Mouse (Mus musculus): ENCODE measurements around the gene Npm1. TPM values are rescaled to one million over a fixed set of nuclear protein-coding genes. Genes with fewer than 3 reads are reported as not detected.

Npm1 gene
- polyA plus RNA-seq, 1 experiment from 2014 or later: 1,263 TPM

DNA sequence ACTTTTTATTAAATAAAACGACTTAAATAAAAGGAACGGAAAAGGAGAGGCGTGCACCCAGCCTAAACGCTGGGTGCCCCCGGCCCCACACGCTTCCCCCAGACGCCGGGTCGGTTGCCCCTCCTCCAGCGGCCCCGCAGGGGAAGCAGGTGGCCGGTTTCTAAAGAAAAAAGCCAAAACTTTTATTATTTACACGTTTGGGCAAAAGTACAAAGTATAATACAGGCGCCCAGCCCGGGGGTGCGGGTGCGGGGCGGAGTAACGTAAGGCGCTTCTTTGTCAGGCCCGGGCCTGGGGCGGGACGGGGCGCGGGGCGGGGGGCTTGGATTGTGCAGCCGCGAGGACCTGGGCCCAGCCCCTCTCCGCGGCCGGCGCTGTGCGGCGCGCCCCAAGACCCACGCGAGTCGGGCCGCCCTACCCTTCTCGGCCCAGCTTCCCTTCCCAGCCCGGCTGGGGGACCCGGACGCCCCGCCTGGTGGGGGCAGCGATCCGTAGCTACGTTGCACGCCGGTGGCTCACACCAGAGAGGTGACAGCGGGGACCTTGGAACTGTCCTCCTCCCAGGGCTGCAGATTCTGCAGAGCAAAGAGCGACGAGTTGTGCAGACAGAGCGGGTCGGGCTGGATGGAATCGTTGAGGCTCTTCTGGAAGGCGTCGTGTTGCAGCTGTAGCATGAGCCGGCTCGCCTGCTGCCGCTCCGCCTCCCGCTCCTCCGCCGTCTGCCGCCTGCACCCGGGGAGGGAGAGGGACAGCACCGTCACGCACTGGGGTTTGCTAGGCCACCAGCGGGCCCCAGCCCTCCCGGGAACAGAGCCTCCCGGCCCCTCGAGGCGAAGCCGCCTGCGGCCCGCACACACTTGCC lies 38.0 kb upstream of the Npm1 start:
- peak; percentile 13; the same call in 1 of the 2 replicates for ATAC-seq (replicated peaks; ENCODE audit: low FRiP score, low TSS enrichment, low read depth)

GRCm38 (mm10) chr11:33199906-33200763 lies 37.1 kb upstream of the Npm1 start:
- Histone ChIP-seq H3K27ac (ENCODE audit: low read depth) (no peak overlapping the region), H3K9ac (ENCODE audit: low read length) (no peak overlapping the region), H3K4me2 (ENCODE audit: low read length) (peak overlapping the region; percentile 48), H3K27me3 (replicated peaks; ENCODE audit: control insufficient read depth, insufficient read depth, low read length) (peaks cover 100% of the 10 kb centered on the region), H3K36me3 (ENCODE audit: control insufficient read depth, insufficient read depth, low read length) (no peaks in the 10 kb centered on the region), H3K4me3 (ENCODE audit: low read depth, low read length) (peak overlapping the region; percentile 26), H3K9me3 (ENCODE audit: control insufficient read depth, low read length) (0 out of 2 replicates have a peak, but pooled peaks cover 3% of the 10 kb centered on the region), H3K4me1 (replicated peaks; ENCODE audit: control insufficient read depth, insufficient read depth, low read length) (peaks cover 15% of the 10 kb centered on the region; the same call in 1 of the 2 replicates)
- 1% methylated on average over 45 of the region's 45 CpGs for WGBS
- peak; percentile 79 for DNase-seq (ENCODE audit: low spot score)
- no peak for ATAC-seq (replicated peaks; ENCODE audit: low FRiP score, low TSS enrichment, low read depth)

More for the DNA sequence above, 38.0 kb upstream of the Npm1 start:
- Histone ChIP-seq H3K9ac (ENCODE audit: low read length) (no peak overlapping the region), H3K27me3 (replicated peaks; ENCODE audit: control insufficient read depth, insufficient read depth, low read length) (peaks cover 100% of the 10 kb centered on the region), H3K4me2 (ENCODE audit: low read length) (peak overlapping the region; percentile 48), H3K4me1 (replicated peaks; ENCODE audit: control insufficient read depth, insufficient read depth, low read length) (peaks cover 15% of the 10 kb centered on the region; the same call in 1 of the 2 replicates), H3K27ac (ENCODE audit: low read depth) (no peak overlapping the region), H3K4me3 (ENCODE audit: low read depth, low read length) (peak overlapping the region; percentile 26), H3K9me3 (ENCODE audit: control insufficient read depth, low read length) (0 out of 2 replicates have a peak, but pooled peaks cover 3% of the 10 kb centered on the region), H3K36me3 (ENCODE audit: control insufficient read depth, insufficient read depth, low read length) (no peaks in the 10 kb centered on the region)
- peak; percentile 83 for DNase-seq (ENCODE audit: low spot score)
- WGBS: under 1% methylated on average over 76 of the region's 76 CpGs

GRCm38 (mm10) chr11:33199117-33199514 lies 36.1 kb upstream of the Npm1 start:
- DNase-seq (ENCODE audit: low spot score) (peak; percentile 77), ATAC-seq (replicated peaks; ENCODE audit: low FRiP score, low TSS enrichment, low read depth) (no peak)
- Histone ChIP-seq H3K4me2 (ENCODE audit: low read length) (no peak overlapping the region), H3K27me3 (replicated peaks; ENCODE audit: control insufficient read depth, insufficient read depth, low read length) (peaks cover 96% of the 10 kb centered on the region), H3K27ac (ENCODE audit: low read depth) (no peak overlapping the region), H3K9me3 (ENCODE audit: control insufficient read depth, low read length) (0 out of 2 replicates have a peak, but pooled peaks cover 3% of the 10 kb centered on the region), H3K9ac (ENCODE audit: low read length) (no peak overlapping the region), H3K4me3 (ENCODE audit: low read depth, low read length) (no peak overlapping the region), H3K36me3 (ENCODE audit: control insufficient read depth, insufficient read depth, low read length) (no peaks in the 10 kb centered on the region), H3K4me1 (replicated peaks; ENCODE audit: control insufficient read depth, insufficient read depth, low read length) (peaks cover 15% of the 10 kb centered on the region; the same call in 1 of the 2 replicates)
- 4% methylated on average over 15 of the region's 15 CpGs for WGBS

DNA sequence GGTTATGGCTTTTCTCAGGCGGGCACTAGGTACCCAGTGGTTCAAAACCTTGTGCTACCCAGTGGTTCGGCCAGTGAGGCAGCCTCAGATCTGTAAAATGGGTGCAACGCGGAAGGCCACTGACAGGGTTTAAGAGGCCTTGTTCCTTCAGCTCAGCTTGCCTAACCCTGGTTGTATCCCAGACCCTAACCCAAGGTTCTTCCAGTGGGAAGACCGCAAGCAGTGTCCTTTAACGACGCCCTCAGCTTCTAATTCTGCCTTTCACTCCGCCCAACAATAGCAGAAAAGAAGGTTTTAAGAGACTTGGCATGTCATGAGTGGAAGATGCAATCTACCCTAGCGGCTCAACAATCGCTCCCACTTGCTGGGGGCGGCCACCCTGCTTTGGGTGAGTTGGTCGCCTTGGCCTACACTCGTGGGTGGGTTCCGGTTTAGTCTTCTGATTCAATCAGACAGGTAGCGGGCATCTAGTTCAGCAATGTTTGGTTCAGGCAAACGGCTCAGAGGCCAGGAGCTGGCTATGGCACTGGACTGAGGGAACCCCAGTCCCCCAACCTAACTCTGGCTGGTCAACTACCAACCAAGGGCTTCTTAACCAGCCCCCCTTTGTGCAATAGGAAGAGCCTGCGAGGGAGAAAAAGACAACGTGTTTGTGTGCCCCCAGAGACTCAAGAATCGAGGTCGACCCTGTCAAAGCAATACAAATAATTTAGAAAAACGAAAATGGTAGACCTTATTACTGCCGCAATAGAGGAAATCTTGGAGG lies 35.5 kb upstream of the Npm1 start:
- ATAC-seq (replicated peaks; ENCODE audit: low FRiP score, low TSS enrichment, low read depth): no peak
- 0 out of 2 replicates have a peak, but pooled peaks cover 3% of the 10 kb centered on the region for H3K9me3 ChIP-seq (ENCODE audit: control insufficient read depth, low read length)
- no peak overlapping the region for H3K4me2 ChIP-seq (ENCODE audit: low read length)
- H3K4me1 ChIP-seq (replicated peaks; ENCODE audit: control insufficient read depth, insufficient read depth, low read length): peaks cover 11% of the 10 kb centered on the region; the same call in 1 of the 2 replicates
- H3K27me3 ChIP-seq (replicated peaks; ENCODE audit: control insufficient read depth, insufficient read depth, low read length): peaks cover 96% of the 10 kb centered on the region
- WGBS: 20% methylated on average over 22 of the region's 22 CpGs
- no peak overlapping the region for H3K27ac ChIP-seq (ENCODE audit: low read depth)
- no peaks in the 10 kb centered on the region for H3K36me3 ChIP-seq (ENCODE audit: control insufficient read depth, insufficient read depth, low read length)
- peak; percentile 63 for DNase-seq (ENCODE audit: low spot score)
- H3K9ac ChIP-seq (ENCODE audit: low read length): no peak overlapping the region
- no peak overlapping the region for H3K4me3 ChIP-seq (ENCODE audit: low read depth, low read length)

- DNase-seq (ENCODE audit: low spot score) (no peak), ATAC-seq (replicated peaks; ENCODE audit: low FRiP score, low TSS enrichment, low read depth) (no peak)
These were observed 34.7 kb upstream of the Npm1 start for GRCm38 (mm10) chr11:33197673-33198072.

GRCm38 (mm10) chr11:33197133-33197514 lies 34.1 kb upstream of the Npm1 start:
- ATAC-seq (replicated peaks; ENCODE audit: low FRiP score, low TSS enrichment, low read depth) (no peak), DNase-seq (ENCODE audit: low spot score) (no peak)
- Histone ChIP-seq H3K27ac (ENCODE audit: low read depth) (no peak overlapping the region), H3K4me3 (ENCODE audit: low read depth, low read length) (no peak overlapping the region), H3K27me3 (replicated peaks; ENCODE audit: control insufficient read depth, insufficient read depth, low read length) (peaks cover 96% of the 10 kb centered on the region), H3K4me1 (replicated peaks; ENCODE audit: control insufficient read depth, insufficient read depth, low read length) (peaks cover 11% of the 10 kb centered on the region; the same call in 1 of the 2 replicates), H3K9me3 (ENCODE audit: control insufficient read depth, low read length) (0 out of 2 replicates have a peak, but pooled peaks cover 3% of the 10 kb centered on the region), H3K9ac (ENCODE audit: low read length) (no peak overlapping the region), H3K36me3 (ENCODE audit: control insufficient read depth, insufficient read depth, low read length) (no peaks in the 10 kb centered on the region), H3K4me2 (ENCODE audit: low read length) (no peak overlapping the region)
- 30% methylated on average over 13 of the region's 13 CpGs for WGBS

More at GRCm38 (mm10) chr11:33197673-33198072, 34.7 kb upstream of the Npm1 start:
- H3K4me3 ChIP-seq (ENCODE audit: low read depth, low read length): no peak overlapping the region
- 0 out of 2 replicates have a peak, but pooled peaks cover 3% of the 10 kb centered on the region for H3K9me3 ChIP-seq (ENCODE audit: control insufficient read depth, low read length)
- H3K27me3 ChIP-seq (replicated peaks; ENCODE audit: control insufficient read depth, insufficient read depth, low read length): peaks cover 96% of the 10 kb centered on the region
- no peaks in the 10 kb centered on the region for H3K36me3 ChIP-seq (ENCODE audit: control insufficient read depth, insufficient read depth, low read length)
- 21% methylated on average over 15 of the region's 15 CpGs for WGBS
- H3K27ac ChIP-seq (ENCODE audit: low read depth): no peak overlapping the region
- H3K9ac ChIP-seq (ENCODE audit: low read length): no peak overlapping the region
- no peak overlapping the region for H3K4me2 ChIP-seq (ENCODE audit: low read length)
- peaks cover 11% of the 10 kb centered on the region; the same call in 1 of the 2 replicates for H3K4me1 ChIP-seq (replicated peaks; ENCODE audit: control insufficient read depth, insufficient read depth, low read length)

DNA sequence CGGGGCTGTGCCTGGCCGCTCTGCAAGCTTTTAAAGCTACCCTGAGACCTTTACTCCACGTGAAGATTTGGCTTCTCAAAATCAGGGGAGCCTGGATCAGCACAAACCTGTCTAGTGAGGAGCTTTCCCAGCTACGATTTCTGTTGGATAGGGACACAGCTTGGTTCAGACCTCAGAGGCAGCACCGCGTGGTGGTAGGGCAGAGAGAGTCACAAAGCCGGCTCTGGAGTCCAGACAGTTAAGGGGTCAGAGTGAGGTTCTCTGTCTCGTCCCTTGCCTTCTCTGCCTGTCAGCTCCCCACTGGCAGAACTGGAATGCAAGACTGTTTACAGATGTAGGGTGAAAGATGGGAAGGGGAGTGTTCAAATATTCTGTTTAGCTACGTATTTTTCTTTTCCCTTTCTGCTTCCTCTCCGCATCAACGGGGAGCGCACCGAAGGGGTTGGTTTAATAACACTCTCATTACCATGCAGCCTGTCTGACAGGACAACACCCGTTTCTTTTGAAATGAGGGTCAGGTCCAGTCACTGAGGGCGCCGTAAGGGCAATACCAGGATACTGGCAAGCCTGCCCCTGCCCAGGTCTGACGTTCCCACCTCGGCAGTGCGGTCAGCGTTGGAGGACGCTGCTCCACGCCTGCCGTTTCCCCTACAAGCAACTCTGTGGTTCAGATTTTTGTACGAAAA lies 33.6 kb upstream of the Npm1 start:
- Histone ChIP-seq H3K4me2 (ENCODE audit: low read length) (no peak overlapping the region), H3K4me3 (ENCODE audit: low read depth, low read length) (no peak overlapping the region), H3K27me3 (replicated peaks; ENCODE audit: control insufficient read depth, insufficient read depth, low read length) (peaks cover 96% of the 10 kb centered on the region), H3K4me1 (replicated peaks; ENCODE audit: control insufficient read depth, insufficient read depth, low read length) (peaks cover 11% of the 10 kb centered on the region; the same call in 1 of the 2 replicates), H3K27ac (ENCODE audit: low read depth) (no peak overlapping the region), H3K36me3 (ENCODE audit: control insufficient read depth, insufficient read depth, low read length) (no peaks in the 10 kb centered on the region), H3K9ac (ENCODE audit: low read length) (no peak overlapping the region), H3K9me3 (ENCODE audit: control insufficient read depth, low read length) (0 out of 2 replicates have a peak, but pooled peaks cover 3% of the 10 kb centered on the region)
- WGBS: 8% methylated on average over 24 of the region's 24 CpGs
- ATAC-seq (replicated peaks; ENCODE audit: low FRiP score, low TSS enrichment, low read depth) (no peak), DNase-seq (ENCODE audit: low spot score) (peak; percentile 65)
